ENCODE assay signal across 25 mouse cellular contexts in the genomic region with DNA sequence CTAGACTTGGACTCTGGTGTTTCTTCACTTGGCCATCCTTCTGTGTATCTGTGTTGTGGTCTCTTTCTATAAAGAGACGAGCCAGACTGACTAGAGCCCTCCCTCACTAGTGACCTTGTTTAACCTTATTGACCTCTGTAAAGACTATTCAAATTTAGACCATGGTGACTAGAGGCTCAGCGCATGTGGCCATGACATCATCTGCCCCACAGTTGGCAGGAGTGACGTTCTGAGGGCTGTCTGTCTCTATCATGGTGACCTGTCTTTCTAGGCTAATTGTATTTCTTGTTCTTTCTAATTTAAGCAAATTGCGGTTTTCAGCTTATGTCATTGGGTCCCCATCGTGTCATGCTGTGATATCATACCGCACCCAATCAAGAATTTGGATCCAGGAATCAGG.
"Had no signal": no experiment of that assay in that cellular context is flagged by ENCODE, and none has a peak within 500 bp of the region (broad histone marks: within the 10 kb centered on the region; RNA-seq: fewer than 3 reads in every experiment).

No protein-coding gene starts in this region.

- H3K9ac ChIP-seq: heart, embryonic 15.5 days; hindbrain, embryonic 13.5 days; hindbrain, embryonic 15.5 days; kidney, embryonic 15.5 days; limb, embryonic 13.5 days; limb, embryonic 15.5 days; liver, embryonic 13.5 days had no signal

- H3K9me3 ChIP-seq: heart, embryonic 13.5 days; heart, embryonic 15.5 days; hindbrain, embryonic 13.5 days; hindbrain, embryonic 15.5 days; kidney, embryonic 15.5 days; limb, embryonic 13.5 days; limb, embryonic 15.5 days; liver, embryonic 13.5 days had no signal

- DNase-seq: gastrocnemius, adult 2 months; gastrocnemius, postnatal 10 days; gastrocnemius, postnatal 25 days; heart, adult 18-20 months; heart, postnatal 14 days; heart, postnatal 36 days; kidney, adult 18-20 months; kidney, adult 8-10 months; kidney, postnatal 14 days; kidney, postnatal 36 days; layer of hippocampus, adult 9-11 months; layer of hippocampus, postnatal 36 days; left cerebral cortex, postnatal 4 days; liver, embryonic 13.5 days had no signal

- H3K36me3 ChIP-seq: heart, embryonic 13.5 days; heart, embryonic 15.5 days; hindbrain, embryonic 13.5 days; hindbrain, embryonic 15.5 days; kidney, embryonic 15.5 days; limb, embryonic 13.5 days; limb, embryonic 15.5 days; liver, embryonic 13.5 days had no signal

- H3K4me3 ChIP-seq: gastrocnemius, adult 2 months; heart, embryonic 13.5 days; heart, embryonic 15.5 days; hindbrain, embryonic 13.5 days; hindbrain, embryonic 15.5 days; kidney, embryonic 15.5 days; limb, embryonic 13.5 days; limb, embryonic 15.5 days; liver, embryonic 13.5 days had no signal

- H3K27me3 ChIP-seq: heart, embryonic 13.5 days; heart, embryonic 15.5 days; hindbrain, embryonic 13.5 days; hindbrain, embryonic 15.5 days; kidney, embryonic 15.5 days; limb, embryonic 13.5 days; limb, embryonic 15.5 days; liver, embryonic 13.5 days had no signal

- H3K27ac ChIP-seq: gastrocnemius, adult 2 months; hindbrain, embryonic 13.5 days; hindbrain, embryonic 15.5 days; limb, embryonic 13.5 days; liver, embryonic 13.5 days had no signal

- H3K4me2 ChIP-seq: heart, embryonic 11.5 days; heart, embryonic 13.5 days; heart, embryonic 15.5 days; hindbrain, embryonic 13.5 days; hindbrain, embryonic 15.5 days; kidney, embryonic 15.5 days; limb, embryonic 13.5 days; limb, embryonic 15.5 days; liver, embryonic 11.5 days; liver, embryonic 13.5 days had no signal

- ATAC-seq: hindbrain, postnatal 0 days; intestine, embryonic 16.5 days had no signal
